Mouse (Mus musculus): ENCODE results near the gene Erf. TPM values are rescaled to one million over a fixed set of nuclear protein-coding genes. Genes with fewer than 3 reads are reported as not detected.
A peak's percentile ranks its signal among the peaks of the same experiment; 100 is the strongest.

Erf gene
- polyA plus RNA-seq, 1 experiment from 2014 or later: 11.7 TPM

GRCm38 (mm10) chr7:25209161-25209622, 41.4 kb downstream of the Erf start:
- Histone ChIP-seq H3K4me1 (ENCODE audit: control insufficient read depth, insufficient read depth, low read length) (no peaks in the 10 kb centered on the region), H3K4me3 (ENCODE audit: low read depth, low read length) (no peak overlapping the region), H3K27ac (ENCODE audit: low read depth, low read length) (no peak overlapping the region), H3K27me3 (ENCODE audit: control insufficient read depth, insufficient read depth, low read length) (no peaks in the 10 kb centered on the region), H3K9ac (ENCODE audit: low read length) (no peak overlapping the region), H3K4me2 (no peak overlapping the region), H3K36me3 (ENCODE audit: control insufficient read depth, insufficient read depth, low read length) (peaks cover 2% of the 10 kb centered on the region; the same call in 1 of the 2 replicates), H3K9me3 (ENCODE audit: control insufficient read depth, low read length) (no peaks in the 10 kb centered on the region)
- 78% methylated on average over 3 of the region's 3 CpGs for WGBS
- DNase-seq (ENCODE audit: low spot score, missing footprints) (no peak), ATAC-seq (ENCODE audit: low FRiP score) (no peak)

DNA sequence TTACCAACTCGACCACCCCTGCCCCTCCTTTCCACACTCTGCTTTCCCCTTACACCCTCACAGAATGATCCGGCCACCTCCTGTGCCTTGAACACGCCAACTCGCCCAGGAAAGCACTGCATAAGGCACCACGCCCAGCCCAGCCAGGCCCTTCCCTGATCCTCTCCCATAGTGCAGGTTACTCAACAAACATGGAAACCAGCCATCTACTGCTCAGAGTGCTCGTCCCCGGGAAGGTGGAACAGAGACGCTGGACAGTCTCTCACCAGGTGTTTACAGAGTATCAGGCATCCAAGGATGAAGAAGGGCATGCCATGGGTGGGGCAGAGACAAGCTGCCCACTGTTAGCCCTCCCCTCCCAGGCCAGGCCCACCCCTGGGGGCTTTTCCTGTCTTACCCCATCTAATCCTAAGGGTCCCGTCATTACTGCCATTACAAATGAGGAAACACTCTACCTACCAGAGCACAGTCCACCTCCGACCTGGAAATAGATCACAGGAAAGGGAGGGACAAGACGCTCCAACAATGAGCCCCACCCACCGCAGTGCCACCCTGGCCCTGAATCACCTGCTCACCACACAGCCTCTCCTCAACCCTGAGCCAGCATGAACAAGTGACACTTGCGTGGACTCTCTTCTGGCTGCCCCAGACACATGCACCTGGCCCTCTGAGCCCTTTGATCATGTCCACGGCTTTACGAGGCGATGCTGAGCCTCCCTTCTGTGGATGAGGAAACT, 44.3 kb downstream of the Erf start:
- H3K9me3 ChIP-seq (ENCODE audit: control insufficient read depth, low read length): no peaks in the 10 kb centered on the region
- H3K4me2 ChIP-seq: no peak overlapping the region
- no peak overlapping the region for H3K4me3 ChIP-seq (ENCODE audit: low read depth, low read length)
- no peaks in the 10 kb centered on the region for H3K4me1 ChIP-seq (ENCODE audit: control insufficient read depth, insufficient read depth, low read length)
- ATAC-seq (ENCODE audit: low FRiP score): no peak
- peak; percentile 1 for DNase-seq (ENCODE audit: low spot score, missing footprints)
- 86% methylated on average over 16 of the region's 16 CpGs for WGBS
- peaks cover 5% of the 10 kb centered on the region; the same call in 1 of the 2 replicates for H3K36me3 ChIP-seq (ENCODE audit: control insufficient read depth, insufficient read depth, low read length)
- no peak overlapping the region for H3K9ac ChIP-seq (ENCODE audit: low read length)
- H3K27ac ChIP-seq (ENCODE audit: low read depth, low read length): no peak overlapping the region
- no peaks in the 10 kb centered on the region for H3K27me3 ChIP-seq (ENCODE audit: control insufficient read depth, insufficient read depth, low read length)

GRCm38 (mm10) chr7:25205355-25206093, 45.0 kb downstream of the Erf start:
- Histone ChIP-seq H3K4me2 (no peak overlapping the region), H3K36me3 (ENCODE audit: control insufficient read depth, insufficient read depth, low read length) (peaks cover 5% of the 10 kb centered on the region; the same call in 1 of the 2 replicates), H3K27ac (ENCODE audit: low read depth, low read length) (no peak overlapping the region), H3K4me1 (ENCODE audit: control insufficient read depth, insufficient read depth, low read length) (no peaks in the 10 kb centered on the region), H3K9me3 (ENCODE audit: control insufficient read depth, low read length) (no peaks in the 10 kb centered on the region), H3K9ac (ENCODE audit: low read length) (no peak overlapping the region), H3K4me3 (ENCODE audit: low read depth, low read length) (no peak overlapping the region), H3K27me3 (ENCODE audit: control insufficient read depth, insufficient read depth, low read length) (no peaks in the 10 kb centered on the region)
- 84% methylated on average over 16 of the region's 16 CpGs for WGBS
- ATAC-seq (ENCODE audit: low FRiP score) (no peak), DNase-seq (ENCODE audit: low spot score, missing footprints) (peak; percentile 59)

- 92% methylated on average over 20 of the region's 20 CpGs for WGBS
These were observed 46.9 kb downstream of the Erf start for GRCm38 (mm10) chr7:25203624-25204023.

GRCm38 (mm10) chr7:25197384-25198018, 53.1 kb downstream of the Erf start:
- ATAC-seq (ENCODE audit: low FRiP score) (no peak), DNase-seq (ENCODE audit: low spot score, missing footprints) (peak; percentile 71)
- Histone ChIP-seq H3K4me1 (ENCODE audit: control insufficient read depth, insufficient read depth, low read length) (no peaks in the 10 kb centered on the region), H3K27ac (ENCODE audit: low read depth, low read length) (no peak overlapping the region), H3K9ac (ENCODE audit: low read length) (no peak overlapping the region), H3K4me2 (no peak overlapping the region), H3K27me3 (ENCODE audit: control insufficient read depth, insufficient read depth, low read length) (no peaks in the 10 kb centered on the region), H3K9me3 (ENCODE audit: control insufficient read depth, low read length) (no peaks in the 10 kb centered on the region), H3K36me3 (ENCODE audit: control insufficient read depth, insufficient read depth, low read length) (no peaks in the 10 kb centered on the region), H3K4me3 (ENCODE audit: low read depth, low read length) (no peak overlapping the region)
- 77% methylated on average over 10 of the region's 10 CpGs for whole genome bisulfite sequencing

More at GRCm38 (mm10) chr7:25203624-25204023, 46.9 kb downstream of the Erf start:
- ATAC-seq (ENCODE audit: low FRiP score): no peak
- H3K27me3 ChIP-seq (ENCODE audit: control insufficient read depth, insufficient read depth, low read length): no peaks in the 10 kb centered on the region
- no peak overlapping the region for H3K4me3 ChIP-seq (ENCODE audit: low read depth, low read length)
- DNase-seq (ENCODE audit: low spot score, missing footprints): peak; percentile 8
- no peaks in the 10 kb centered on the region for H3K4me1 ChIP-seq (ENCODE audit: control insufficient read depth, insufficient read depth, low read length)
- no peak overlapping the region for H3K4me2 ChIP-seq
- H3K9me3 ChIP-seq (ENCODE audit: control insufficient read depth, low read length): no peaks in the 10 kb centered on the region
- no peak overlapping the region for H3K27ac ChIP-seq (ENCODE audit: low read depth, low read length)
- no peak overlapping the region for H3K9ac ChIP-seq (ENCODE audit: low read length)
- H3K36me3 ChIP-seq (ENCODE audit: control insufficient read depth, insufficient read depth, low read length): peaks cover 5% of the 10 kb centered on the region; the same call in 1 of the 2 replicates

- WGBS: 92% methylated on average over 9 of the region's 9 CpGs
- no peaks in the 10 kb centered on the region for H3K27me3 ChIP-seq (ENCODE audit: control insufficient read depth, insufficient read depth, low read length)
- H3K4me1 ChIP-seq (ENCODE audit: control insufficient read depth, insufficient read depth, low read length): no peaks in the 10 kb centered on the region
- no peak overlapping the region for H3K27ac ChIP-seq (ENCODE audit: low read depth, low read length)
- no peaks in the 10 kb centered on the region for H3K9me3 ChIP-seq (ENCODE audit: control insufficient read depth, low read length)
- no peaks in the 10 kb centered on the region for H3K36me3 ChIP-seq (ENCODE audit: control insufficient read depth, insufficient read depth, low read length)
- no peak overlapping the region for H3K4me3 ChIP-seq (ENCODE audit: low read depth, low read length)
- ATAC-seq (ENCODE audit: low FRiP score) (no peak), DNase-seq (ENCODE audit: low spot score, missing footprints) (no peak)
- no peak overlapping the region for H3K9ac ChIP-seq (ENCODE audit: low read length)
- H3K4me2 ChIP-seq: no peak overlapping the region
These were observed 54.5 kb downstream of the Erf start for GRCm38 (mm10) chr7:25196107-25196506.

DNA sequence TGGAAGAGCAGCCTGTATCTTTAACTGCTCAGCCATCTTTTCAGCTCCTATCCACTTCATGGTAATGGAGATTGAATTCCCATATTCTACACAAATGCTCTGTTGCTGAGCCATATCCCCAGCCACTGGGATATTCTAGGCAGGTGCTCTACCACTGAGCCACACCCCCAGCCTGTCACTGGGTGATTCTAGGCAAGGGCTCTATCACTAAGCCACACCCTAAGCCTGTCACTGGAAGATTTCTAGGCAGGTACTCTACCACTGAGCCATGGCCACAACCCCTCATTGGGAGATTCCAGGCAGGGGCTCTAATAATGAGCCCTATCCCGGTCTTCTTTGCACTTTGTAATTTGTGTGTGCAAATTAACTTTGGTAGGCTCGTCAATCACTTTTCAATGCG, 55.4 kb downstream of the Erf start:
- no peaks in the 10 kb centered on the region; the same call in 1 of the 2 replicates for H3K27me3 ChIP-seq (ENCODE audit: control insufficient read depth, insufficient read depth, low read length)
- H3K9me3 ChIP-seq (ENCODE audit: control insufficient read depth, low read length): no peaks in the 10 kb centered on the region
- H3K36me3 ChIP-seq (ENCODE audit: control insufficient read depth, insufficient read depth, low read length): no peaks in the 10 kb centered on the region
- ATAC-seq (ENCODE audit: low FRiP score): no peak
- H3K4me1 ChIP-seq (ENCODE audit: control insufficient read depth, insufficient read depth, low read length): no peaks in the 10 kb centered on the region
- DNase-seq (ENCODE audit: low spot score, missing footprints): peak; percentile 49
- no peak overlapping the region for H3K4me3 ChIP-seq (ENCODE audit: low read depth, low read length)
- no peak overlapping the region for H3K27ac ChIP-seq (ENCODE audit: low read depth, low read length)
- H3K9ac ChIP-seq (ENCODE audit: low read length): no peak overlapping the region
- 72% methylated on average over 3 of the region's 3 CpGs for WGBS
- H3K4me2 ChIP-seq: no peak overlapping the region
